Mouse (Mus musculus): ENCODE data around the gene Klrb1b. TPM values are rescaled to one million over a fixed set of nuclear protein-coding genes. Genes with fewer than 3 reads are reported as not detected.

Klrb1b gene
- polyA plus RNA-seq (2017; shearing (Covaris generic)): 0.13 TPM

DNA sequence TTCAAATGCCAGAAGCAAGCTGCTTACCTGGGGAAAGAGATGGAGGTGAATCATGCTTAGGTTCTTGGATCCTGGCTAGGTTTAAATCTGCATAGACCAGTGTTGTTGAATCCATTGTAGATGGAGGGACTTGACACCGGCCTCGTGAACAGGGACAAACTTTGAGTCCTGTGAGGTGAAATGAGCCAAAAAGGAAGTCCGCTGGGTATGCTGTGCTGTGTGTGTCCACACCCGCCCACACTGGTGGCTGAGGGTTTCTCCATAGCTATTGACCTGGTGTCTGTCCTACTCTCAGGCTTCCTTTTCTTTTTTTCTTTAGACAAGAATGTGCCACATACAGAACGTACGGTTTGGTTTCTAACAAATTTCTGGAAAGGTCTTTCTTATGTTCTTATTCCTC, at the start of gene Klrb1b, which contains the start of gene Gm44511:
Gene Klrb1b (minus strand): TSS at position 200 of the 400 bp plus-strand sequence.
Gene Gm44511 (minus strand): TSS at position 184 of the 400 bp plus-strand sequence.

DNA sequence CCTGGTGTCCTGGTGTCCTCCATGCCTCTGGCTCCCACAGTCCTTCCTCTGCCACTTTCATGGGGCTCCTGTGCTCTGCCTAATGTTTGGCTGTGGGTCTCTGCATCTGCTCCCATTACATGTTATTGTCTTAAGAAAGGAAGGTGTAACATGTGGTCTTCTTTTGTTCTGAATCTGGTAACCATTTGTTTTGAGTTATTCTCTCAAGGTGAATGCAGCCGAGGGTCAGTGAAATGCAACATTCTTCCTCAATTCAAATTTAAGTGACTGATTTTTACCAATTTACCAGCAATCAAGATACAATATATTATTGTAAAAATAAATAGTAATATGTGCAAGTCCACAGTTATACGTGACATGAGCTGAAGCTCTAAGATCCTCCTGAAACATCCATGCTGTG, 37.0 kb downstream of the Klrb1b start, which contains the start of gene Klrb1c:
Gene Klrb1c (minus strand): TSS at position 101 of the 400 bp plus-strand sequence.

Other genes starting within 250 kb of the Klrb1b start
- 0.18 TPM for gene A2ml1, start 244.7 kb downstream of the Klrb1b start, polyA plus RNA-seq (2017; shearing (Covaris generic))
- gene Klrb1a, start 202.8 kb downstream of the Klrb1b start, polyA plus RNA-seq (2017; shearing (Covaris generic)): 0.59 TPM
- not detected for gene Clec2h, start 163.9 kb downstream of the Klrb1b start, polyA plus RNA-seq (2017; shearing (Covaris generic))
- gene Klrb1, start 103.3 kb downstream of the Klrb1b start, polyA plus RNA-seq (2017; shearing (Covaris generic)): not detected
- 5.5 TPM for gene Klrb1c, start 37.1 kb downstream of the Klrb1b start, polyA plus RNA-seq (2017; shearing (Covaris generic))
- gene Gm44511, start within 50 bp of the Klrb1b start, polyA plus RNA-seq (2017; shearing (Covaris generic)): not detected
- 140 TPM for gene Clec2i, start 61.3 kb upstream of the Klrb1b start, polyA plus RNA-seq (2017; shearing (Covaris generic))
- gene BC035044, start 64.8 kb upstream of the Klrb1b start, polyA plus RNA-seq (2017; shearing (Covaris generic)): 3.7 TPM
- not detected for gene Clec2g, start 108.0 kb upstream of the Klrb1b start, polyA plus RNA-seq (2017; shearing (Covaris generic))
- 5.2 TPM for gene Klrb1f, start 219.6 kb upstream of the Klrb1b start, polyA plus RNA-seq (2017; shearing (Covaris generic))